Mouse (Mus musculus): ENCODE measurements around the gene Cyb5r4.

GRCm38 (mm10) chr9:87004701-87005434 lies 16.9 kb upstream of the Cyb5r4 start:
- TF ChIP-seq CTCF (IDR thresholded peaks at IDR 0.05; ENCODE audit: borderline replicate concordance, insufficient read depth, low read length), result no peak
- TF ChIP-seq POLR2A (IDR thresholded peaks at IDR 0.05; ENCODE audit: low read depth, low read length), result no peak
